Mouse (Mus musculus): ENCODE results near the gene Prg3. TPM values are rescaled to one million over a fixed set of nuclear protein-coding genes. Genes with fewer than 3 reads are reported as not detected.

Prg3 gene
- not detected for total RNA-seq (2021)

DNA sequence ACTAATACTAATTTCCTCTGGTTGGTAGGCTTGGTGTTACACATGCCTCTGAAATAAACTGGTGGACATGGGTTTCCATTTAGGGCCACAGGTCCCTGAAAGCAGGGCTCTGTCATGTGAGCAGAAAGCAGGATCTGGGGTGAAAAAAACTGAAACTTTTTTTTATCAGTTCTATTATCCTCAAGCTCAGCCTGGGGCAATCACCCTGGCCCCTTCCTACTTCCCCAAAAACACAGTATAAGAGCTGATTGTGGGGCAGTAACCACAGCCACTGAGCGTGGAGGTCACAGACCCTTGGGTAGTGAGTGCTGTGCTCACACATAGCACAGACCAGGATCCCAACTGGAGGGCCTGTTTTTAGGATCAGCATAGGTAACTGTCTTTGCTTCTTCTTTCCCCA is at the start of gene Prg3:
Gene Prg3, plus strand, starts transcription at position 286 of the 400 bp plus-strand sequence.
- no peak for DNase-seq

DNA sequence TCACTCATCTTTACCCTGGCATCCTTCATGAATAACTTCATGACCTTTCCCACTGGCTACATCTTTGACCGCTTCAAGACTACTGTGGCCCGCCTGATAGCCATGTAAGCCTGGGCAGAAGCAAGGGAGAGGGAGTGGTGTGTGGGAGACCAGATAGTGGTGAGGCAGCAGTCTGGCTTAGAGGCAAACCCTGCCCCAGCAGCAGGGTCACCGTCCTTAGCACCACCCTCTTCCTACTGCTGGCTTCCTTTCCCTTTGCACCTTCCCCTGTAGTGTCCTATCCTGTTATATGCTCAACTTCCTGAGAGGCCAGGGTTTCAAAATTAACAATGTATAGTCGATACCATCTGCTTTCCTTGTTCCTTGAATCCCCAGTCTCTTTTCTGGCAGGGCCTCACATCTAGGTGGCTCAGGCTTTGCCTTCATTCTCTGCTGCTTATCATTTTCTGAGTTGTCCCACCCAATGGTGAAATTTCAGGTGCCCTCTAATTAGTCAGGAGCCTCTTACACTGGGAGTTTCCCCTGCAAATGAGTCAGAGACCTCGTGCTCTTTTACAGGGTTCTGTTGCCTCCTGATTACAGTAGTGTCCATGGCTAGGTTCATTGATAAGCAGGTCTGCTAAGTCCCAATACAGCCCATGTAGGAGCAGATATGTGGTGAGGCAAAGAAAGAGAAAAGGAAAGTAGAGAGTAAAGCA is 49.6 kb upstream of the Prg3 start:
- no peak for DNase-seq

DNA sequence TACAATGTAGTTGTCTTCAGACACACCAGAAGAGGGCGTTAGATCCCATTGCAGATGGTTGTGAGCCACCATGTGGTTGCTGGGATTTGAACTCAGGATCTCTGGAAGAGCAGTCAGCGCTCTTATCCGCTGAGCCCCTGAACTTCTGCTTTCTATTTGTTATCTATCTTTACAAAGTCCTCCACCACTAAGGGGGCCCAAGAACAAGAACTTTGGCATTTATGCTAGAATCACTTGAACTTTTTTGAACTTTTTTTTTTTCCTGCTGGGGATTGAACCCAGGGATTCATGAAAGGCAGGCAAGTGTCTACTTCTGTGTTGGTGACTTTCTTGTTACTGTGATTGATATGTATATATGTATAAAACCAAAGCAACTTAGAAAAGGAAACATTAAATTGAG is 48.7 kb upstream of the Prg3 start:
- DNase-seq = no peak

- no peak for DNase-seq
These were observed 48.3 kb upstream of the Prg3 start for GRCm38 (mm10) chr2:84939711-84940110.

GRCm38 (mm10) chr2:84941332-84941731 is 46.7 kb upstream of the Prg3 start:
- no peak for DNase-seq

DNA sequence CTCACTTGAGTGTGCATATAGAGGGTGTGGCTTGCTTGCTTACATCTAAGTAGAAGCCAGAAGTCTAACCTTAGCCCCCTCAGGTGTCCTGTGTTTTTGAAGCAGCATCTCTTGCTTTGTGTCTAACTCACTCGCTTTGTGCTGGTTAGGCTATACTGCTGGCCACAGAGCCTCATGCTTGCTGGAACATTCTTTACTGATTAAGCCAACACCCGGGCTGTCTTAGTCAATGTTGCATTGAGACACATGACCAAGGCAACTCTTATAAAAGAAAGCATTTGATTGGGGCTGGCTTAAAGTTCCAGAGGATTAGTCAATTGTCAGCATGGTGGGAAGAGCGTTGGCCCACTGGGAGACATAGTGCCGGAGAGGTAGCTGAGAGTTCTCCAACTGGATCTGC is 46.2 kb upstream of the Prg3 start:
- no peak for DNase-seq

- no peak for DNase-seq
These were observed 40.8 kb upstream of the Prg3 start for GRCm38 (mm10) chr2:84947154-84947771.

DNA sequence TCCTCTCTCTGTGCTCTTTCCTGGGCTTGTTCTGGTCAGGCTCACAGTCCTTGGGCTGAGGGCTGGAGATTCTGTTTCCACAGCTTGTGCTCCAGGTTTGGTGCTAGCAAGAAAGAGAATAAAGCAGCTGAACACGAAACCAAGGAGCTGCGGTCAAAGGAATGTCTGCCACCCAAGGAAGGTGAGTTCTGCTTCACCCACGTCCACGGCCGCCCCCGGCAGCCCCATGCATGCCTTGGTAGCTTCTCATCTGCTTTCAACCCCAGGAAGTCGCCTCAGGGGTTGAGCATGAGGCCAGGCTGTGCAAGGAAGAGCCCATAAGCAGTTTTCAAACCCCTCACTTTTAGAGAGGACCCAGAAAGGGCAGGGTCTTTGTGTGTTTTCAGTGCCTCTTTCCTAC is 39.8 kb upstream of the Prg3 start:
- DNase-seq = no peak

DNA sequence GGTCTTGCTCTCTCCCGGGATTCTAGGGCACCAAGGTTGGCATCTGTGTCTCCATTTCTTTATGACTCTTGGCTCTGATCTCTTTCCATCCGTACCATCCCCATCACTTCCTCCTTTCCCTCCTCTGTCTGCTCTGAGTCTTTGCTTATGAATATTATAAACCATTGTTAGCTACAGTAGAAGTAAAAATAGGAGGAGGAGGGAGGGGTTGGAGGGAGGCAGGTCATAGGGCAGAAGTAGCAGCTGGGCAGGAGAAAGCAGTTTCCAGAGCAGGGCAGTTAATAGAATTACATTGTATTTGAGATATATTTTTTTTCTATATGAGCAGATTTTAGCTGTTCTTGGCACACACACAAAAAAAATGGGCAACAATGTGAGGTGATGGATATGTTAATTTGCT is 39.3 kb upstream of the Prg3 start:
- DNase-seq = no peak

GRCm38 (mm10) chr2:84951027-84951426 is 37.0 kb upstream of the Prg3 start:
- no peak for DNase-seq

DNA sequence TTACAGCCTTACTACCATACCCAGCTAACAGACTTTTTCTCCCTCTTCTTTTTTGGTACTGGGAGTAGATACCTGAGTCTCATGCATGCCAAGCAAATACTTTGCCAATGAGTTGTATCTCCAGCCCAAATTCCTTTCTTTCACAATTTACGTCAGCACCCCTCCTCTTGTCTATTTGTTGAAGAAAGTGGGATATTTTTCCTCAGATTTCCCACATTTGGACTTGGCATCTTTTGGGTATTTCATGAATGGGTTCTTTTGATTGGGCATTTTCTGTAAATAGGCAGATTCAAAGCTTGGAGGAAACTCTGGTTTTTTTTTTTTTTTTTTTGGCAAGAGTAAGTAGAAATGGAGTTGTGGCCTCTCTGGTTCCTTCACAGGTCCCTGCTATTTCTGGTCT is 35.8 kb upstream of the Prg3 start:
- no peak for DNase-seq

DNA sequence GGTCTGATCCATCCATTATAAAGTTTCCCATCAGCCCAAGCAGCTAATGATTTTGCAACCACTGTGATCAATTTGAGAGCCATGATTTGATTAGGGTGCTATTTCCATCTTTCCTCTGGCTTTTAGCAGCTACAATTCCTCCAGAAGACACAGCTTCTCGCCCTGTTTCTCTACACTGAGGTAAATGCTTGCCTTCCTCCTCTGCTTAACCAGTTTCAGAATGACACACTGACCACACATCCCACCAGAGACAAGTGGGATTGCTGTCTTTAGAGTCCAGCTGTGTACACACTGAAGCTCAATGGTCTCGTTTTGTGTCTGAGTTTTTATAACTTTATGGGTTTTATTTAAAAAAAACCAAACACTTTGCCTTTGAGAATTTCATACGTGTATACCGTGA is 35.3 kb upstream of the Prg3 start:
- DNase-seq = no peak

DNA sequence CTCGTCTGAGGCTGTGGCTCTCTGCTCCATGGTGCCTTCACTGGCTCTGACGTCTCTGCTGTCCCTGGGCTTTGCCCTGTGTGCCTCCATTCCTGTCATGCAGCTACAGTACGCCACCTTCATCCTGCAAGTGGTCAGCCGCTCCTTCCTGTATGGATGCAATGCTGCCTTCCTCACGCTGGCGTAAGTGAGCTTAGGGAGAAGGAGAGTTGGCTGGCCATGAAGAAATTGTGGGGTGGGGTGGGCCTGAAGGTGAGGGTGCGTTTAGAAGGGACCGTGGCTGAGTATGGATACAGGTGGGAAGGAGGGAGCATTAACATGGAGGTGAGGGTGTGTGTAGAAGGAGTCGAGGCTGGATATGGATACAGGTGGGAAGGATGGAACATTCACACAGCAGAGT is 32.6 kb upstream of the Prg3 start:
- no peak for DNase-seq

- peak; percentile 40 to 42 for DNase-seq
These were observed 31.7 kb upstream of the Prg3 start for GRCm38 (mm10) chr2:84956274-84956673.

GRCm38 (mm10) chr2:84958588-84959264 is 29.3 kb upstream of the Prg3 start:
- DNase-seq = no peak

DNA sequence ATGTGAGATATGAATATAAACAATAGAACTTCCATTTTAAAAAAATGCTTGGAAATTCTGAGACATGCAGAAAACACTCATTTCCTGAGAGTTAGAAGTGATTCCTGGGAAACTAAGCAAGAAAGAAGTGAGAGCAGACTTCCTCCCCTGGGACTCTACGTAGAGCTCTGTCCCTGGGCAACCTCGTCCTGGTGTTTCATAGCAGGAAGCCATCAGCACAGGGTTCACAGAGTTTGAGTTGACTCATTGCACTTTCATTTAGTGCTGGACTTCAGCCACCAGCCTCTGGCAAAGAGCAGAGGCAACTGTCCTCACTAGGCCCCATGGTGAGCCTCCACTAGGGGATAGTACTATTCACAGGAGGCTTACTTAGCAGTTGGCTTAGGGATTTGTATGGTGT is 26.7 kb upstream of the Prg3 start:
- DNase-seq = no peak

- no peak for DNase-seq
These were observed 26.1 kb upstream of the Prg3 start for GRCm38 (mm10) chr2:84961901-84962300.

- DNase-seq = no peak
These were observed 25.0 kb upstream of the Prg3 start for GRCm38 (mm10) chr2:84962906-84963507.

DNA sequence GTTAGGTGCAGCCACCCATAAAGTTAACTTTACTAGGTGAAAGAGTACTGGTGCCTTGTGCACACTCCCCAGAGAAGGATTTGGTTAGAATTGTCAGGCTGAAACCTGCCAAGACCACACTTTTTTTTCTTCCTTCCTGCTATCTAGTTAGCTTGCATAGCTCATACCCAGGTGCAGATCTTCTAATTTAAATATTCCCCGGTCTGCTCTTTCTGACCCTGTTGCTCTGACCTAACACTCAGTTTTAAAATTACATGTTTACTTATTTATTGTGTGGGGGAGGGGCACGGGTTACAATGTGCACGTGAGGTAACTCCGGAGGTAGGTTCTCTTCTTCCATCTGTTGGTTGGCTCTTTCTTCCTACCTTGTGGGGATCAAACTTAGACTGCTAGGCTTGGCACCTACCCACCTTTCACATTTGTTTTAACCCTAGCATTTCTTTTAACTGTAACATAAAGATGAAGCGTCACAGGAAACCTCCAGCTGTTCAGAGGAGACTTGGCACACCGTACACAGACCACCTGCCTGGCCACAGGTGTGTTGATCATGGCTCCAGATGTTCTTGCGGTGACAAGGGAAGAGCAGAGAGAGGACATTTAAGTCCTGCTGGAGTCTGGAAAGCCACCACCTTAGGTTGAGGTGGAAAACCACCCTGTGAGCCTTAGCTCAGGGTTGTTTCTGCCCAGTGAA is 23.8 kb upstream of the Prg3 start:
- no peak for DNase-seq

DNA sequence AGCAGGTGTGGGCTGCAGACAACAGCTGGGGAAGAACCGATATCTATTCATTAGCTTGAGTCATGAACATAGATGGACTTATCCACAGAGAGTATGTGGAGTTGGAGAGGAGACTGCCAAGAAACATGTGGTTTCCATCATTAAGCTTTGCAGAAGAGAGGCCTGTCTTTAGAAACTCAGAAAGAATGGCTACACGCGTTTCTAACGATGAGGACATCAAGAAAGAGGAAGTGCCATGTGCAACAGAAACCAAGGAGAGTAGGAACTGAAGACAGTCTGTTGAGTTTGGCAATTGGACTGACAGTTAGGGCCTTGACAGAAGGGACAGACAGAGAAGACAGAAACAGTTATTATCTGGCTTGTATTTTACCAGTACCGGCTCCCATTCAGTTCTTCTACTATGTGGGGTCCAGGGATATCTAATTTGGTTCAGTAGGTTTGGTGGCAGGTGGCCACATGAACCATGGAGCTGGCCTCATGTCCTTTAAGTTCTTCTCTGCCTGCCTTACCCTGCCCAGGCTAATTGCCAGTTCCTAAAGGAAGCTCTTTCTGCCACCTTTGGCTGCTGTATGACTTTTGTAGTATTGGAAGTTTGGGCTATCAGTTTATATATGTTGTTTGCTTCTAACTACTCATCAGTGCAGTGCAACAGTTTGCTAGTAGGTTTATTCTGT is 20.6 kb upstream of the Prg3 start:
- DNase-seq = no peak

DNA sequence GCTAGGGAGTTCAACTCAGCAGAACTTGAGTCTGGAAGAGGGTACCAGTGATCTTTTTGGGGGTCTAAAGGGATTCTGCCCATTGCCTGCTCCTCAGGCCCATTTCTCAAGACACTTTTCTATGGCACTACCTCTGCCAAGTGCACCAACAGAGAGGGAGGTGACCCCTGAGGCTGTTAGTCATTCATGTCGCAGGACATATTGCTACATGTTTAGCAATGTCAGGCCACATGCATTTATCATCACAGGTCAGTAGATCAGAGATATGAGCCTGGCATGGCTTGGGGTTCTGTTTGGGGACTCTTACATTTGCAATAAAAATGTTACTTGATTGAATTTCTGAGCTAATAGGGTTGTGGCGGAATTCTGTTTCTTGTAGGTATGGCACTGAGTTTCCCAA is 12.4 kb upstream of the Prg3 start:
- DNase-seq = no peak

DNA sequence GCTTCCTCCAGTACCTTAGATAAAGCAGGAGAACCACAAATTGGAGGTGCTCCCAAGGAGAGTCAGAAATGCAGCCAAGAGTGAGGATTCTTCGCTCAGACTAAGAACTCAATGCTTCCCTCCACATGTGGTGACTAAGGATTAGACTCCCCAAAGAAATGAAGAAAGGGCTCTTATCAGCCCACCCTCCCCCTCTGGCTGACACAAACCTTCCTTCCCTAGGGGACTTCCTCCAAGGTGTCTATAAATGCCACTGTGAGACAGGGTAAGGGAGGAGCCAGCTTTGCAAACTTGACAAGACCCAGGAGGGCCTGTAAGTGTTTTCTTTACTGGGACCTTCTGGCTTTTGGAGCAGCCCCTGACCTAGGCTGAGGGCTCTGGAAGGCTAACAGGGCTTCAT is 7.8 kb upstream of the Prg3 start, which contains the start of gene Prg2:
Gene Prg2, plus strand, starts transcription at position 274 of the 400 bp plus-strand sequence.
- DNase-seq = no peak
